Mouse (Mus musculus) brain, embryonic 14.5 days (tissue): ENCODE data around the gene Dscaml1. TPM values are rescaled to one million over a fixed set of nuclear protein-coding genes. Genes with fewer than 3 reads are reported as not detected.

Experiments
- DNase-seq: peaks from one replicate; pipeline ENCODE4 v3.0.0-alpha.2; 2011; ENCODE audit warnings: low read depth
- CTCF ChIP-seq: fragments of 200-500 bp; IDR thresholded peaks from 2 replicates; pipeline ENCODE4 v1.5.1; 2012; ENCODE audit warnings: inconsistent platforms, mild to moderate bottlenecking, moderate library complexity, borderline replicate concordance; ENCODE audit not compliant: insufficient read depth, insufficient read length; ENCODE audit errors: extremely low read depth
- POLR2A ChIP-seq: fragments of 200-500 bp; IDR thresholded peaks from 2 replicates; pipeline ENCODE4 v1.6.1; 2012; ENCODE audit warnings: mild to moderate bottlenecking, inconsistent platforms, borderline replicate concordance; ENCODE audit not compliant: poor library complexity, insufficient read depth, insufficient read length, severe bottlenecking; ENCODE audit errors: extremely low read depth
- polyA plus RNA-seq: library from polyadenylated mRNA; depleted of rRNA; stranded (reverse); fragments of >200 nt; gene quantifications from 2 replicates; pipeline ENCODE4 v1.2.3, GENCODE M21; 2012

Gene Dscaml1
- polyA plus RNA-seq, 1 experiment = 36.8 TPM

- peak; percentile 90 for DNase-seq
- TF ChIP-seq POLR2A (no peak), CTCF (peak; percentile 95)
Observed at GRCm38 (mm10) chr9:45412287-45412686, 14.1 kb upstream of the Dscaml1 start.

DNA sequence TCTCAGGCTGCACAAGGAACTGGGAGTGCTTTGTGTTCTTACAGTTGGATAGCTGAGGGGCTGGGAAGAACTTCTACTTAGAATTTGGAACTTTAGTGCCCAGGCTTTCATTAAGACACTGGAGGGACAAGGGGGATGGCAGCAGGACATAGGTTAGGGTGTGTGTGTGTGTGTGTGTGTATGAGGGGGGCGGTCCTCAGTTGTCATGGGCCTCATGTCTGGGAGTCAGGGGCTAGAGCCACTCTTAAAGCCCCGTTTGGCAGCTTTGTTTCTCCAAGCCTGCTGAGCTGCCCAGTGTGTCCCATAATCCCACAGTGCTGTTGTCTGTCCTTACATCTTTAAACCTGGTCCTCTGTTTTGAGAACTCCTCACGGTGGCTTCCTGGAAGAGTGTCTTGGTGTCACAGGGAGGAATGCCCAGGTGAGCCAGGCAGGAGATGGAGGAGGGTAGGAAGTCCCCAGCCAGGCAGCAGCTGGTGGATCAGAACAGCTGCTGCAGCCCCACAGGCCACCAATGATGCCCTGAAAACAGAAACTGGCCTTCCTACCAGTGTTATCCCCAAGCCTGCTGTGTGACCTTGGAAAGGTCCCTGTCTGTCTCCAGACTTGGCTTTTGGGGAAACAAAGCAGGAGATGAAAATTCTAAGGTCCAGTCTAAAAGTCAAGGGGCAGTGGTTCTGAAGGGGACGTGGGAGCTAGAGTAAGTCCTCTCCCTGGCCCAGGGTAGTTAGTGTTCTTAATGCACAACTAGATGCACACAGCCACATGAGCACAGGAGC lies 13.5 kb upstream of the Dscaml1 start:
- no peak for DNase-seq
- TF ChIP-seq POLR2A = no peak
- no peak for TF ChIP-seq CTCF

GRCm38 (mm10) chr9:45413478-45414140 lies 12.8 kb upstream of the Dscaml1 start:
- DNase-seq = no peak
- TF ChIP-seq POLR2A (no peak), CTCF (peak; percentile 55; the same call in 1 of the 2 replicates)

DNA sequence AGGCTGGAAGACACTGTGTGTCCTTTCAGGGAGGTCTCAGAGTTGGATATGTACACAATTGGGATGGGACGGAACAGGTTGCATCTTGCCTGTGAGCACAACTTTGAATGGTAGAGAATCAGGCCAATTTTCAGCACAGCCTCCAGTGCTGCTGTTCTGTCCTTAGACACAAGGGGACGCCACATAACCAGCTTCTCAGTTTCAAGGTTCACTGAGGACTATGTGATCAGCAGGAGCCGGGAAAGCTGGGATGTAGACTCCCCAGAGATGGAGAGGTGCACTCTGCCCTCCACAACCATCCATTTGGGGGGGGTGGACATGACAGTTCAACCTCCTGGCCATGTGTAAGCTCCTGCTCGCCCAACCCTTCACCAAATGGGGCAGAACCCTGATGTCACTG lies 10.5 kb upstream of the Dscaml1 start:
- TF ChIP-seq POLR2A (no peak), CTCF (peak; percentile 89)
- peak; percentile 71 for DNase-seq

DNA sequence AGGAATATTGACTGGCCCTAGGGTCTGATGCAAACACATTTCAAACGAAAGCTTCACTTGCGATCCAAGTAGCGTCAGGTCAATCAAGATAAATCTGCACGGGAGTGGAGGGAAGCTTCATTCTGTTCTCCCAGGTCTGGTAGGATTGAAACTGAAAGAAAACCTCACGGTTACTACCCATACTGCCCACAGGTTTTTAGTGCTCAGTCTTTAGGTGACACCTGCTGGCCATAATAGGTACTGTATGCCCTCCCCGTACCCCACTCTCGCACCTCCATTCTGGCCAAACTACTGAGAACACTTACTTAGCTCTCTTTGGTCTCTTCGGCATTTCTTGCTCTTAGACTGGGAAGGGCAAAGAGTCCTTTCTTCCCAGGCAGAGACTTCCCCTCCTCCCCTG lies 9.2 kb upstream of the Dscaml1 start:
- TF ChIP-seq CTCF (peak; percentile 72; the same call in 1 of the 2 replicates), POLR2A (no peak)
- DNase-seq = peak; percentile 46

DNA sequence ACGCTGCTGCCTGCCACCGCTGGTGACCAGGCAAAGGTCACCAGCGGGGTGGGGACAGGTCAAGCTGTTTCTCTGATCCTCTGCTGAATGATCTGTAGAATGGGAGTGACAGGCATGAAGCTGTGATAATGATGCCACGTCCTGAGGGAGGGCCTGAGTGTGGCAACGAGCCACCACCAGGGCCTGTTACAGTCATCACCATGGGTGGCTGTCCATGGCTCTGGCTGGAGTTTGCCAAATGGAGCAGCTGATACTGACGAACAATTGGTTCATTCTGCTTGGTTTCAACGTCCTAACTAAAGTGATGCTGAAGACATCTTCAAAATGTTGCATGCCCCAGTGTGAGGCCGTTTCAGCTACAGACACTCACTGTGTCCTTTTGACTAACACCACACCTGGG lies 8.2 kb upstream of the Dscaml1 start:
- DNase-seq = no peak
- TF ChIP-seq POLR2A = no peak
- TF ChIP-seq CTCF = no peak

DNA sequence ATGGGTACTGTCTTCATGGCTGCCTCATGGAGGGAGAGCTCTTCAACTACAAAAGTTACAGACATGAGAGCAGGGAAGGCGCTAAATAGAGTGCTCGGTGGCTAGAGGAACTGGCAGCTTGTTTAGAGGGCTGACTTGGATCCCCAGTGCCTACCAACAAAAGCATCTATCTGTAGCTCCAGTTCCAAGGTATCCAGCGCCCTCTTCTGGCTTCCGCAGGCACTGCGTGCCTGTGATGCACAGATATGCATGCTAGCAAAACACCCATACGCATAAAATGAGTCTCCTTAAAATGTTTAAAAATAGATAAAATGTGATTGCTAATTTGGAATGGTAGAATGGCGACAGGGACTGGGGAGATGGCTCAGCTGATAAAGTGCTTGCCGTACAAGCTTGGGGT lies 5.2 kb upstream of the Dscaml1 start:
- TF ChIP-seq POLR2A = no peak
- TF ChIP-seq CTCF = peak; percentile 61
- peak; percentile 26 for DNase-seq

GRCm38 (mm10) chr9:45422761-45423298 lies 3.6 kb upstream of the Dscaml1 start:
- no peak for TF ChIP-seq CTCF
- no peak for TF ChIP-seq POLR2A
- no peak for DNase-seq

DNA sequence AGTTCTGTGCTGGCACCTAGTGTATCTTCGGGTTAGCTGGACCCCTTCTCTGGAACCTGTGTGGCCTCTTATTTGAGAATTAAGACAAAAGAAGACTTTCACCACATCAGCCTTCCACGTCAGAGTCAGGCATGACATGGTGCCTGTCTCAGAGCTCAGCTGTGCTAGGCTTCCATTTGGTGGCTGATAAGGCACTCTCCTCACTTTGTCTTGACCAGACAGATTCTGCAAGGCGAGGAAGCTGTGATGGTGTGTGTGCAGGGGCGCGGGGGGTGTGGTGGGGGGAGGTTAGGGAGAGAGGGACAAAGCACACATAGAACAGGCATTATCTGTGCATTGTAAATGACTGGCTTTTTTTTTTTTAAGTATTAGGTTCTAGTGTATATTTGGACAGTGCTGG lies 3.0 kb downstream of the Dscaml1 start:
- no peak for DNase-seq
- TF ChIP-seq POLR2A (no peak), CTCF (no peak)

GRCm38 (mm10) chr9:45429951-45430697 lies 3.7 kb downstream of the Dscaml1 start:
- DNase-seq = peak; percentile 62
- TF ChIP-seq CTCF (no peak), POLR2A (no peak)

DNA sequence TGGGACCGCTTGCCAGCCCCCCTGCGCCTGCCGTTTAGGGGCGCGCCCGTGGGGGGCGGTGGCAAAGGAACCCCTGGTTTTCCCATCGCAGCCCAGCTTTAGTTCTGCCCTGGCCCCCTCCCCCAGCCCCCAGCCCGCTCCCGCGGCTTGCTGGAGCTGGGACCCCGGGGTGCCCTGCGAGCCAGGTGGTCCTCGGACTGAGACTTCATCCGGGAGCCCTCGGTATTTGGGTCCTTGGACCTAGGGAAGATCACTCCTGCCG lies 4.2 kb downstream of the Dscaml1 start:
- no peak for DNase-seq
- no peak for TF ChIP-seq CTCF
- TF ChIP-seq POLR2A = no peak
